Mouse (Mus musculus) spleen, postnatal 0 days (tissue): ENCODE measurements around the gene Wdr46. TPM values are rescaled to one million over a fixed set of nuclear protein-coding genes. Genes with fewer than 3 reads are reported as not detected.

Experiments
- polyA plus RNA-seq: library from polyadenylated mRNA; unstranded; fragments of >200 nt; fragmentation: Nextera tagmentation; extraction: Ambion mirVana; gene quantifications from 2 replicates; pipeline ENCODE4 v1.2.1, GENCODE M21; 2015

The Wdr46 gene
- 20.6 and 20.9 TPM in 2 replicates for polyA plus RNA-seq

DNA sequence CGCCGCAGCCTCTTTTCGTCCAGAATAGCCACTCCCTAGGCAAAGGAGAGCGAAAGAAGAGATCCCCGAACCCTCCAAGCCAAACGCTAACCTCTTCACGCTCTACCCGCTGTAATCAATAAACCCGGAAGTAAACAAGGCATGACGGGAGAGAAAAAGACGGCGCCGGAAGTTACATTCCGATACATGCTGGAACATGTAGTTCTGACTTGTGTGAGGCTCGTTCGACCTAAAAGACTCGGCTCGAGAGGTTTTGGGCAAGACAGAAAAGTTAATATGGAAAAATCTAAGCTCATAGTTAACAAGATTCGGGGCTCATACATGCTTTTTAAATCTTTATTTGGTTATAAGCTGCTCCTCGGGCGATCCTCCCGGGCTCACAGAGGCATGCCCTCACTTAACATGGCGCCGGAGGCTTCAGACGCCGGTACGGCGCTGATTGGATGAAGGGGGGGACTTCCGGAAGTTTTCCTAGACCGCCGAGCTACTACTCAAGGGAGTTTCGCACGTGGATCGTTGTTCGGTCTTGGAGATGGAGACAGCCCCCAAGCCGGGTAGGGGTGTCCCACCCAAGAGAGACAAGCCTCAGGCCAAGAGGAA lies at the start of gene Wdr46, which contains the start of gene Pfdn6:
Gene Wdr46 (plus strand): TSS at position 455 of the 600 bp plus-strand sequence.
Gene Pfdn6 (minus strand): TSS at position 138 of the 600 bp plus-strand sequence.

DNA sequence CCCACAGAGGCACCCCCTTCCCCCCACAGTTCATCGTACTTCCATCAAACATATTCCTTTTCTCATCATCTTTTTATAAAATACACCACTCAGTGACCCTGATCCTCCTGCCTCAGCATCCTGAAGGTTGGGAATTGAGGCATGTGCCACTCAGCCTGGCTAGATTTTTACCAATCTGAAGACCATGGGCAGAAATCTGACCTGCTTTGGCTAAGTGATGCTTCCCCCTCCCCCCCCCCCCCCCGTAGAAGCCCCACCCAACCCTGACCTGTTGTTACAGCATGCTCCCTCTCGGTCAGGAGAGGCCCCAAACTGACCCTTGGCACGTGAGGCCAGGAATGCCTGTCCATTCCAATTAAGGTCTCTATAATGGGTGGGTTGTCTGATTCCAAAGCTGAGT lies 35.6 kb upstream of the Wdr46 start, which contains the start of gene Platr17:
Gene Platr17 (plus strand): TSS at position 301 of the 400 bp plus-strand sequence.

DNA sequence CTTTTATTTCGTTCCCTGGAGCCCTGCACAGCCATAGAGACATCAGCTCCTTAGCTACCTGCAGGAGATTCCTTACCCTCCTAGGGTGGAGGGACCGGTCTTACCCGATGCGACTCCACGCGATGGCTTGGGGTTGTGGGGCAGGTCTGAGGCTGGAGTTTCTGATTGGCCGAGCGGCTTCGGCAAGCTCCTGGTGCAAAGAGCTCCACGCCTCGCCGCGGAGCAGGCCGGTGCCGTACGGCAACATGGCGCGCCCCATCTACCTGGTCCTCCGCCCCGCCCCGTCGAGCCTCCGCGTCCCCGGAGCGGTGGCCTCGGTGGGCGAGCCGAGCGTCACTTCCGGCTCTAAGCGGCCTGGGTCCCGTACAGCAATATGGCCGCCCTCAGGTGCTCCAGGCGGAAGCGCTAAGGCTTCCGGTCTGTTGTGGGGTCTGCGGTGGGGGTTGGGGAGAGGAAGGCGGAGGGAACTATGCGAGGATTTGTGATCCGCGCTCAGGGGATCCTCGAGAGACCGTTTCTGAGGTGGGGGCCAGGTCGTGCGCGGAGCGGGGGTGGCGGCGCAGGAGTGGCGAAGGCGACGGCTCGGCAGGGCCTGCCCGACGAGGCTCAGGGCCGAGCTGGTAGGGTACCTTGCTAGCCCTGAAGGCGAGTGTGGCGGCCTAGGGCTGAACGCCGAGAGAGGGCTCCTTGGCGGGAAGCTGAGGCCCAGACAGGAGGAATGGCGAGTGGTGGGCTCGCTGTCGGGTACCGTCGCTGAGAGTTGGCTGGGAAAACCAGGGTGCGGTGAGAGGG lies 31.2 kb upstream of the Wdr46 start, which contains the start of gene Daxx:
Gene Daxx (plus strand): TSS at position 338 of the 792 bp plus-strand sequence.

DNA sequence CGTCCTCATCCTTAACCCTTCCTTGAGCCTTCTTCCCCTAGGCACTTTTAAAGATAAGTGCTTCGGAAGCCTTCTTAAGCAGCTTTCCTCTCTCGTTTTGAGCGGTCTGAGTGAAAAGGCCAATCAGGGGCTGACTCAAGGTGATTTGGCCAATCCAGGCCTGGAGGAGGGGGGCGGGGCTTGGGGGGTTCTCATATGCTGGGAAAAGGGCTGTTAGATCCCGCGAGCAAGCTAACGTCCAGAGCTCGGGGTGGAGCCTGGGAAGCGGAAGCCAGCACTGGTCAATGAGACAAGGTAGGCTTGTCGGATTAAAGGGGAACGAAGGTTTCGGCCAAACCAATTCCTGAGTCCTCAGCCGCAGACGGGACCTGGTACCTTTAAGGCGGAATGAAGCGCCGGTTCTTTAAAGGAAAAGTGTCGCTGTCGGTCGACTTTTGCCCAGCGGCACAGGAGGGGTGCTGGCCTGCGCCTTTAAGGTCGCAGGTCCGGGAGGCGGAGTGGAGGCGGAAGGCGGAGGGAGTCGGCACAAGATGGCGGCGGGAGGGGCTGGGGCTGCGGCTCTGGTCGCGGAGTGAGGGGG lies 24.7 kb upstream of the Wdr46 start, which contains the start of the genes Tapbp and Zbtb22:
Gene Tapbp (plus strand): TSS at position 229 of the 580 bp plus-strand sequence.
Gene Zbtb22 (plus strand): TSS at position 234 of the 580 bp plus-strand sequence.

DNA sequence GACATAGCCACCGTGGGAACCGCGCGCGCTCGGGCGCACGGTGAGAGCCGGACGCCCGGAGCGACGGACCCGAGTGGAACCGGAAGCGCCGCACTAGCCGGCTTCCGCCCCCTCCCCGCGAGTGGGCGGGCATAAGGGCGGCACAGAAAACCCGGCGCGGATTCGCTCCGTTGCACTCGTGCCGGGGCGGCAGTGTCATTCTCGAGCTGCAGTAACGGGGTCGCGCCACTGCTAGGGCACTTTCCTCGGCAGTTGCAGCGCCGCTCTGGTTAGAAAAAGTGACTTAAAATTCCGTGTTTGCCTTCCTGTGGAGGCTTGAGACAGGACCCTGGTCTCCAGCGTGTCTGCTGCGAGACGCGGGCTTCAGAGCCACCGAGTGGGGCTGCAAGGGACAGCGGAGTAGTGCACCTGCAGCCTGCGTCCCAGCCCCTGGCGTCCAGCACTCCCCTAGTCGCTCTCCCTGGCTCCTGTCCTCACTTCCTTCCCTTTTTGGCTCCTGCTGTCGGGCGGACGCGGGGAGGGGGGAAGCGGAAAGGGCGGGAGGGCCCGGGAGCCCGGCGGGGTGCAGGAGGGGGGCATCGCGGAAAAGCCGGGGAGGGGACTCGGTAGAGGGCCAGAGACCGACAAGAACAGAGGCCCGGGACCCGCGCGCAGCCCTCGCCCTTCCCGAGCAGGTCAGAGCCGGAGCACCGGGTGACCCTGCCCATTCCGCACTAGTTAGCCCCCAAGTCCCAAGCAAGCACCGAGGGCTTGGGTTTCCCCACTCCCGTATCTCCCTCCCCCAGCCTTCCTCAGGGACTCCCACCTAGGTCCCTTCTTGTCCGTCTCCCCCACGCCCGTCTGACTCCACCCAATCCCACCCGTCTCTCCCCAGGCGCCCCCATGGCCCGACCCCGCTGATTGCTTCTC lies 10.8 kb upstream of the Wdr46 start, which contains the start of gene Rgl2:
Gene Rgl2 (plus strand): TSS at position 173 of the 909 bp plus-strand sequence.

DNA sequence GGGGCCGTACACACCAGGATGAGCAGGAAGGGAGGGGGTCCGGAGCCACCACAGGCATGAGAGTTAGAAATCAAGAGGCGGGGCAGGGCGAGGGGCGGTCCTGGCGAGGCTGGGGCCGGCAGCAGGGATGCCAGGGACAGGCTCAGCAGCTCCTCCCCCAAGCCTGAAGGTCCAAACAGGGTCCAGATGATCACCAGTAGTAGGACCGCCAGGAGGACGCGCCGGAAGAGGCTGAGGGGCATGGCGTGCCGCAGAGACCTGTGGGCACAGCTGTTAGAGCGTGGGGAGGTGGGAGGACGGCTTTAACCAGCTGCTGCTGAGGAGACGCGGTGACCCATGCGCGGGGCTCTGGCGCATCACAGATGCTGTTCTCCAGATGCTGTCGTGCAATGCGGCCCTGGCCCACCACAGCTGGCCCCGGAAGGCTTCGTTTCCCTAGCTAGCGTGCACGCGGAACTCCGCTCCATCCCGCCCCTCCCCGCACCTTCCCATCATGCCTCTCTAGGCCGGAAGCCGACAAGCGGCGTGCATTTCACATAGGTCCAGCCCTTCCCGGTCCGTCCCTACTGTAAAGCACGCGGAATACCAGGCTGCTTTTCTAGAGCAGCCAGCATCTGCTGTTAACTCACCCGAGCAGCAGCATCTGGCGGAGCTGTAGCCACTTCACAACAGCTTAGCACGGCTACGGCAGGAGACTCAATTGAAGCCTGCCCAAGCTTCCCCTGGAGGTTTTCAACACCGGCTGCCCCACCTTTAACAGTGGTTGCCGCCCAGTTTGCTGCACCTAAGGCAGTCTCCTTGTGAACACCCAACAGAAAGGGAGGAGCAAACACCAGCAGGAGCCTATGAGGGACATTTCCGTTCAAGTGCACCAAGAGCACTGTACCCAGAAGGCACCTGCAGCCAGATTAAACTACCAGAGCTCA lies 10.8 kb downstream of the Wdr46 start, which contains the start of gene B3galt4:
Gene B3galt4 (minus strand): TSS at position 468 of the 926 bp plus-strand sequence.

DNA sequence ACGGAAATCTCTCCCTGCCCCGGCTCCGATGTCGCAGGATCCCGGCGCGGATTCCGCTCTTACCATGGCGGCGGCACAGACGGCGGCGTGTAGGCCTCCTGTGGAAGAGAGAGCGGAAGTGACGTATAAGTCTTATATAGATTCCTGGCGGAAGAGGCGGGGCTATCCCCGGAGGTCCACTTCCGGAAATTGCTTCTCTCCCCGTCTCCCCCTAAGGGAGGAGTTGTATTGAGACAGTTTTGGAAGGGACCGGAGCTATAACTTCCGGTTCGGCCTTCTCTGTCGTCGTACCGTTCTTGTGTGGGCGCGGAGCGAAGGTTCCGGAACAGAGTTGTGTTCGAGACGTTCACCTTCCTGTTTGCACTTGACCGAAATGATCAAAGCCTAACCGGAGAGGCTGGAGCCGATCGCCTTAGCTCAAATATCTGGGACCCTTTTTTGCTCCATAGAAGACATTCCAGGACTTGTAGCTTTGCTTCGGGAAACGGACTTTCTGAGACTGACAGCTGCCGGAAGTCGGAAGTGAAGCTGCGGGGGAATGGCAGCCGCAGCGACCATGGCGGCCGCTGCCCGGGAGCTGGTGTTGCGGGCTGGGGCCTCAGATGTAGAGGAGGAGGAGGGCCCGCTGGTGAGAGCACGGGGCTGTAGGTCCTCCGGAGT lies 15.2 kb downstream of the Wdr46 start, which contains the start of the genes Vps52 and Rps18:
Gene Vps52 (plus strand): TSS at position 258 of the 660 bp plus-strand sequence.
Gene Rps18 (minus strand): TSS at position 447 of the 660 bp plus-strand sequence.

Other genes with a start within 250 kb of the Wdr46 start
- gene March2, start 222.0 kb upstream of the Wdr46 start, polyA plus RNA-seq = 242 and 248 TPM in 2 replicates
- gene Rab11b, start 180.1 kb upstream of the Wdr46 start, polyA plus RNA-seq = 138 and 157 TPM in 2 replicates
- 37.2 and 37.6 TPM in 2 replicates for gene Angptl4, start 158.8 kb upstream of the Wdr46 start, polyA plus RNA-seq
- gene Kank3, start 130.1 kb upstream of the Wdr46 start, polyA plus RNA-seq = 27.7 and 41.7 TPM in 2 replicates
- 1,075 and 1,076 TPM in 2 replicates for gene Rps28, start 116.1 kb upstream of the Wdr46 start, polyA plus RNA-seq
- gene Ndufa7, start 116.1 kb upstream of the Wdr46 start, polyA plus RNA-seq = 294 and 300 TPM in 2 replicates
- 14.3 and 19.1 TPM in 2 replicates for gene Cd320, start 97.6 kb upstream of the Wdr46 start, polyA plus RNA-seq
- not detected in 2 replicates for gene Gm7029, start 66.8 kb upstream of the Wdr46 start, polyA plus RNA-seq
- gene Kifc1, start 50.0 kb upstream of the Wdr46 start, polyA plus RNA-seq = 7.4 and 8.4 TPM in 2 replicates
- gene Platr17, start 35.5 kb upstream of the Wdr46 start, polyA plus RNA-seq = 0.77 and 1.2 TPM in 2 replicates
- gene Daxx, start 31.2 kb upstream of the Wdr46 start, polyA plus RNA-seq = 27.0 and 29.1 TPM in 2 replicates
- 70.3 and 83.6 TPM in 2 replicates for gene Tapbp, start 24.8 kb upstream of the Wdr46 start, polyA plus RNA-seq
- 11.8 and 12.6 TPM in 2 replicates for gene Zbtb22, start 24.8 kb upstream of the Wdr46 start, polyA plus RNA-seq
- 16.8 and 22.9 TPM in 2 replicates for gene Rgl2, start 11.1 kb upstream of the Wdr46 start, polyA plus RNA-seq
- 147 and 152 TPM in 2 replicates for gene Pfdn6, start 317 bp upstream of the Wdr46 start, polyA plus RNA-seq
- 3.7 and 4.2 TPM in 2 replicates for gene B3galt4, start 10.8 kb downstream of the Wdr46 start, polyA plus RNA-seq
- 25.5 and 27.2 TPM in 2 replicates for gene Vps52, start 15.2 kb downstream of the Wdr46 start, polyA plus RNA-seq
- 2,156 and 2,219 TPM in 2 replicates for gene Rps18, start 15.3 kb downstream of the Wdr46 start, polyA plus RNA-seq
- 186 and 228 TPM in 2 replicates for gene H2-K1, start 59.7 kb downstream of the Wdr46 start, polyA plus RNA-seq
- gene Ring1, start 84.0 kb downstream of the Wdr46 start, polyA plus RNA-seq = 8.9 and 11.6 TPM in 2 replicates
- gene H2-Ke6, start 87.4 kb downstream of the Wdr46 start, polyA plus RNA-seq = 36.1 and 46.0 TPM in 2 replicates
- gene Slc39a7, start 91.0 kb downstream of the Wdr46 start, polyA plus RNA-seq = 58.1 and 68.4 TPM in 2 replicates
- 26.4 and 30.3 TPM in 2 replicates for gene Rxrb, start 91.2 kb downstream of the Wdr46 start, polyA plus RNA-seq
- 0.32 and 0.93 TPM in 2 replicates for gene Col11a2, start 98.8 kb downstream of the Wdr46 start, polyA plus RNA-seq
- 2.5 and 4.4 TPM in 2 replicates for gene H2-Oa, start 151.7 kb downstream of the Wdr46 start, polyA plus RNA-seq
- gene H2-DMa, start 178.9 kb downstream of the Wdr46 start, polyA plus RNA-seq = 19.0 and 25.7 TPM in 2 replicates
- gene Brd2, start 182.0 kb downstream of the Wdr46 start, polyA plus RNA-seq = 56.4 and 65.3 TPM in 2 replicates
- gene H2-DMb2, start 202.6 kb downstream of the Wdr46 start, polyA plus RNA-seq = 4.8 and 5.6 TPM in 2 replicates
- gene H2-DMb1, start 212.4 kb downstream of the Wdr46 start, polyA plus RNA-seq = 4.4 and 8.9 TPM in 2 replicates
- gene Tap1, start 246.9 kb downstream of the Wdr46 start, polyA plus RNA-seq = 15.1 and 20.2 TPM in 2 replicates
- gene Psmb9, start 247.1 kb downstream of the Wdr46 start, polyA plus RNA-seq = 33.4 and 43.3 TPM in 2 replicates